Mouse (Mus musculus) hindbrain, embryonic 11.5 days (tissue): ENCODE results near the gene Zfhx3. TPM values are rescaled to one million over a fixed set of nuclear protein-coding genes. Genes with fewer than 3 reads are reported as not detected.

Experiments
- ATAC-seq: fragments of 200-750 bp; cut with Nextera tagmentation; 2 replicates; pipeline ENCODE4 v1.8.0; 2017; ENCODE audit warnings: mild to moderate bottlenecking, moderate TSS enrichment, moderate library complexity; ENCODE audit not compliant: low FRiP score
- DNase-seq: peaks from one replicate; pipeline ENCODE4 v3.0.0-alpha.2; 2015; ENCODE audit warnings: low spot score
- H3K27ac ChIP-seq: fragments of 300-500 bp; sonication (generic); 2 replicates; pipeline ENCODE4 v1.5.1; 2014; ENCODE audit warnings: mild to moderate bottlenecking, low read depth, low read length
- H3K27me3 ChIP-seq: fragments of 300-500 bp; sonication (generic); 2 replicates; pipeline ENCODE4 v1.6.1; 2014; ENCODE audit warnings: mild to moderate bottlenecking, low read length, moderate library complexity, mixed read lengths; ENCODE audit not compliant: control insufficient read depth, insufficient read depth
- H3K36me3 ChIP-seq: fragments of 300-500 bp; sonication (generic); 2 replicates; pipeline ENCODE4 v1.6.1; 2014; ENCODE audit warnings: mild to moderate bottlenecking, low read length, moderate library complexity, mixed read lengths; ENCODE audit not compliant: control insufficient read depth, insufficient read depth
- H3K4me1 ChIP-seq: fragments of 300-500 bp; sonication (generic); replicated peaks from 2 replicates; pipeline ENCODE4 v1.6.1; 2014; ENCODE audit warnings: low read length, mixed read lengths; ENCODE audit not compliant: control insufficient read depth, insufficient read depth
- H3K4me2 ChIP-seq: fragments of 300-500 bp; sonication (generic); replicated peaks from 2 replicates; pipeline ENCODE4 v1.6.1; 2014; ENCODE audit warnings: mild to moderate bottlenecking, low read depth, low read length
- H3K4me3 ChIP-seq: fragments of 300-500 bp; sonication (generic); 2 replicates; pipeline ENCODE4 v1.5.1; 2014; ENCODE audit warnings: low read depth, low read length
- H3K9ac ChIP-seq: fragments of 300-500 bp; sonication (generic); 2 replicates; pipeline ENCODE4 v1.6.1; 2014; ENCODE audit warnings: low read depth, low read length
- H3K9me3 ChIP-seq: fragments of 300-500 bp; sonication (generic); 2 replicates; pipeline ENCODE4 v1.6.1; 2016; ENCODE audit warnings: low read length; ENCODE audit not compliant: control insufficient read depth
- WGBS: fragments of 180-500 bp; shearing (Covaris S2); extraction: QIAGEN DNeasy Blood & Tissue Kit; methylation state at CpG from one replicate; pipeline ENCODE4 v1.1.7; 2014; 5-methylcytosine and 5-hydroxymethylcytosine counted together
- polyA plus RNA-seq: library from polyadenylated mRNA; unstranded; fragments of >200 nt; fragmentation: Nextera tagmentation; extraction: Ambion mirVana; gene quantifications from 2 replicates; pipeline ENCODE4 v1.2.1, GENCODE M21; 2014

The Zfhx3 gene
- polyA plus RNA-seq, 1 experiment from 2014 or later: 47.1 TPM

DNA sequence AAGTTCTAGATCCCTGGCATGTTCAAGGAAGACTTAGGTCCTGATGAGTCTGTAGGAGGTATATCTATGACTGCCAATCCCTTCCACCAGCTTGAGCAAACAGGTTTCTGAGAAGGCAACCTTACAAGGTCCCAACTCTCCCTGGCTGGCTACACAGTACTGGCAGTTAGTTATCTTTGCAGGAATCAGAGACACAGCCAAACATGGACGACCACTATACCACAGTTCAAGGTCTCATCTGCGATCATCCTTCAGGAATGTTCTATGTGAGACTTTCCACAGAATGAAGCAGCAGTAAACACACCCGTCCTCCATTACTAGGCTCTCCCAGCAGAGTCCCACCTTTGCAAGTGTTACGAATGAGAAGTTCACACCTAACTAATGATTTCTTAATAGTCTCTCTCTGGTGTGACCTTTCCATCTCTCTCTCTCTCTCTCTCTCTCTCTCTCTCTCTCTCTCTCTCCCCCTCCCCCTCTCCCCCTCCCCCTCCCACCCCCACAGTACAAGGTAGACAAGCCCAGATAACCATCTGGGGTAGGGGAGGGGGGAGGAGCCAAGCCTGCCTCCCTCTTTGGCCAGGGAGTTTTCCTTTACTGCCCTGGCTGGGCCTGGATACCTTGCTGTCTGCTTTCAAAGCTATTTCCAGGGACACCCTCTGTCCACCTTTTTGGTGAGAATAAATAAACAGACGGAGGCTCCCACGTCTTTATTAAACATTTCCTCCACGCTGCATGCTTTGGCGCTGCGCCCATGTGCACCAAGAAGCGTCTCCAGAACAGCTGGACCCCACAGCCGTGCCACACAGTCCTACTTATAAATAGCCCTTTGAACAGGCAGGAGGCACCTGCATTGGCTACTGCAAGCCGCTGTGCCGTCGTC lies 748.4 kb downstream of the Zfhx3 start:
- H3K9me3 ChIP-seq: no peaks in the 10 kb centered on the region
- peak overlapping the region; percentile 36; the same call in 1 of the 2 replicates for H3K9ac ChIP-seq
- no peak overlapping the region for H3K4me3 ChIP-seq
- no peaks in the 10 kb centered on the region for H3K36me3 ChIP-seq
- peak overlapping the region; percentile 12 for H3K4me2 ChIP-seq
- peak overlapping the region; percentile 47; the same call in 1 of the 2 replicates for H3K27ac ChIP-seq
- ATAC-seq (no peak; the same call in 1 of the 2 replicates), DNase-seq (peak; percentile 44)
- H3K27me3 ChIP-seq: peaks cover 20% of the 10 kb centered on the region
- WGBS: 30% methylated on average over 14 of the region's 14 CpGs
- H3K4me1 ChIP-seq: peaks cover 10% of the 10 kb centered on the region

DNA sequence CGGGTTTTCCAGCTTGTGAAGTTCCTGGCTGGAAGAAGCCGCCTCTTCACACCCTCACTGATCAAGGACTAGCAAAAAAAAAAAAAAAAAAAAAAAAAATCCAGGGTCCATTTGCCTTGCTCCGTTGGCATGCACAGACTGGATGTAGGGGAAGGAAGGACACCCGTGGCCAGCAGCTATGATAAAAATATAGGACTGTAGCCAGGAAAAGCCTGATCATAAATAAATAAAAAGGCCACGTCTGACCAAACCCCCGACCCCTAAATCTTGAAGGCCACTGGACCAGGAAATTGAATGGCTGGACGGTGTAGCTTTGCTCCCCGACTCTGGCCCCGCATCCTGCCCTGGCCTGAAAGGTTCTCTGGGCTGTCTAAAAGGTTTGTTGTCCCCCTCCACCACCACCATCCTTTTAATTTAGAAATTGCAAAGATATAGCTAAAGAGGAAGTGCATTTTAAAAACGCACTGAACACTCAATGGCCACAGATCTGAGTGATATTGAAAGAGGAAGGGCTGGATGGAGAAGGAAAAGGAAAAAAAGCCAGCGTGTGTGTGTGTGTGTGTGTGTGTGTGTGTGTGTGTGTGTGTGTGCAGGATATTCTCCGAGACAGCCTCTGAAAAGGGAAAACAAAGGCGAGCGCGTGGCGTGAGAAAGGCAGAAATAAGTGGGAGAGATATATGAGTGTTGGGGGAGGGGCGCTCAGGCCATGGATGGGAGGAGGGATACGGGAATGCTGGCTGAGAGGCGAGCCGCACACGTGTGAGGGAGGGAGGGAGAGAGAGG lies 749.2 kb downstream of the Zfhx3 start:
- Histone ChIP-seq H3K4me1 (peaks cover 18% of the 10 kb centered on the region), H3K4me2 (peak overlapping the region; percentile 12), H3K9ac (peak overlapping the region; percentile 36), H3K9me3 (no peaks in the 10 kb centered on the region), H3K36me3 (no peaks in the 10 kb centered on the region), H3K4me3 (no peak overlapping the region), H3K27ac (peak overlapping the region; percentile 70; the same call in 1 of the 2 replicates), H3K27me3 (peaks cover 28% of the 10 kb centered on the region)
- ATAC-seq: 0 out of 2 replicates have a peak, but pooled peaks have one; percentile 45
- DNase-seq: peak; percentile 76
- 4% methylated on average over 20 of the region's 21 CpGs for WGBS

DNA sequence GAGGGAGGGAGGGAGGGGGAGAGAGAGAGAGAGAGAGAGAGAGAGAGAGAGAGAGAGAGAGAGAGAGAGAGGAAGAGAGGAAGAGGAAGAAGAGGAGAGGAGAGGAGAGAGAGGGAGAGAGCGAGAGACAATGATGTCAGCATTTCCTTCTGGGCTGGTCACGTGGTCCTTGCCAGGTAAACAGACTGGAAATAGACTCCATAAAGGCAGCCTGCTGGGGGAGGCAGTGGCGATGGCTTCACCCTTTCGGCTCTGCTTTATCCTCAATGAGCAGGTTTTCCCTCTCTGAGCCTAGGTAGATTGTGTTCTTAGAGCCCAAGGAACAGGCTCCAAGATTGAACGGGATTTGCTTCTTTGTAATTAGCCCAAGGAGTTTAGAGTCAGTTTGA lies 749.8 kb downstream of the Zfhx3 start:
- no peak overlapping the region for H3K9ac ChIP-seq
- H3K4me3 ChIP-seq: no peak overlapping the region
- peak overlapping the region; percentile 12 for H3K4me2 ChIP-seq
- ATAC-seq (no peak), DNase-seq (peak; percentile 58)
- H3K4me1 ChIP-seq: peaks cover 20% of the 10 kb centered on the region
- no peaks in the 10 kb centered on the region for H3K9me3 ChIP-seq
- H3K27ac ChIP-seq: peak overlapping the region; percentile 4; the same call in 1 of the 2 replicates
- WGBS: 0% methylated on average over 5 of the region's 5 CpGs
- peaks cover 30% of the 10 kb centered on the region for H3K27me3 ChIP-seq
- H3K36me3 ChIP-seq: no peaks in the 10 kb centered on the region

DNA sequence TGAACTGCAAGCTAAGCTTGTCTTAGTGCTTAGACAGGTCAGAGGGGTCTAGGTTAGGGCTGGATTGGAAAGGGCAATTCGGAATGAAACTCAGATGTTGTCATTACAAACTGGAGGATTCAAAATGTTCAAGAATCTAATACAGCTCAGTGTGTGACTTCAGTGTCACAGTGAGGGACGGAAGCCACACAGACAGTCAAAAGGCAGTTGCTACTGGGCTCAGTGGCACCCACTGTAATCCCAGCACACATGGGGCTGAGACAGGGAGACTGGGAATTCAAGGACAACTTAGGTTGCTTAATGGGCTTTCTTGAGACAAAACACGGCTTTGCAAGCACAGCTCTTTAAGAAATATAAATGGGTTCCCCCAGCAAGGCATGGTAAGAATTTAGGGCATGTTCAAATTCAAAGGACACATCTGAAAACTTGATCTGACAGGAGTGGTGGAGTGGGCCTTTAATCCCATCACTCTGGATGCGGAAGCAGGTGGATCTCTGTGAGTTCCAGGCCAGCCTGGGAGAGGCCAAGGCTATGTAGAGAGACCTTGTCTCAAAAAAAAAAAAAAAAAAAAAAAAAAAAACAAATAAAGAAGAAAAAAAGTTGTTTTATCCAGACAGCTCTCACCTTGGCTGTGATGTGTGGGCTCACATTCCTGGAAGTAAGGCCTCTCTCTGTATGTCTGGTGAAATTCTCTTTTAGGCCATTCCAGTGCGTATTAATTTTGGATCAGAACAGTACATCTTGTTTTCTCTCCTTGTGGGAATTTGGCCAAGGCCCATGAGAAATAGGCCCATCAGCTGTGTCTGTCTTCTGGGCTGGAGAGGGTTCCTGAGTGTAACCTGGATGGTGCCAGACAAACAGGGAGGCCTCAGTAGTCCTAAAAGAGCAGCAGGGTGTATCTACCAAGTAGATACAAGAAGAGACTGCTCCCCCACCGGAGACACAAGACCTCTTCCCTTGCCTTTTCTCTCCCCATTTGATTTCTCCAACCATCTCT lies 750.5 kb downstream of the Zfhx3 start:
- Histone ChIP-seq H3K9ac (no peak overlapping the region), H3K4me1 (peaks cover 25% of the 10 kb centered on the region), H3K4me3 (no peak overlapping the region), H3K27me3 (peaks cover 34% of the 10 kb centered on the region), H3K36me3 (no peaks in the 10 kb centered on the region), H3K9me3 (no peaks in the 10 kb centered on the region), H3K27ac (peak overlapping the region; percentile 4; the same call in 1 of the 2 replicates), H3K4me2 (no peak overlapping the region)
- whole genome bisulfite sequencing: 61% methylated on average over 6 of the region's 6 CpGs
- DNase-seq (no peak), ATAC-seq (no peak)

DNA sequence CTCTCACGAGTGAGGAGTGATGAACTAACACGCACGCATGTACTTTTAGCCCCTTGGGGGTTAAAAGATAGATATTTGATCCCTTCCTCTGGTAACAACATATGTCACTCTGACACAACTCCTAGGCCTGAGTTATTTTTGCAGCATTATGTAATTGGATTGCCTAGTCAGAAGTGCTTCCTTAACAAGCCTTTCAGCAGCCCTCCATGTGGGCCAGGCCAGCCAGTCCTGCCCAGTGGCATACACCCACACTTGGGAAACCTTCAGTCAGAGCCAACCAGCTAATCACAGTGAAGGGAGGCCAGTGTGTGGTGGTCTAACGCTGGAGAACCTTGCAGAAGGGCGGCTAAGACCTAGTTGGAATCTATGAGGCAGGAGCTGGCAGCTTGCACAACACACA lies 751.4 kb downstream of the Zfhx3 start:
- no peak for ATAC-seq
- Histone ChIP-seq H3K27ac (no peak overlapping the region), H3K4me2 (no peak overlapping the region), H3K4me3 (no peak overlapping the region), H3K36me3 (no peaks in the 10 kb centered on the region), H3K9ac (no peak overlapping the region), H3K27me3 (peaks cover 38% of the 10 kb centered on the region), H3K4me1 (peaks cover 25% of the 10 kb centered on the region), H3K9me3 (no peaks in the 10 kb centered on the region)
- WGBS: 60% methylated on average over 5 of the region's 5 CpGs
- no peak for DNase-seq

DNA sequence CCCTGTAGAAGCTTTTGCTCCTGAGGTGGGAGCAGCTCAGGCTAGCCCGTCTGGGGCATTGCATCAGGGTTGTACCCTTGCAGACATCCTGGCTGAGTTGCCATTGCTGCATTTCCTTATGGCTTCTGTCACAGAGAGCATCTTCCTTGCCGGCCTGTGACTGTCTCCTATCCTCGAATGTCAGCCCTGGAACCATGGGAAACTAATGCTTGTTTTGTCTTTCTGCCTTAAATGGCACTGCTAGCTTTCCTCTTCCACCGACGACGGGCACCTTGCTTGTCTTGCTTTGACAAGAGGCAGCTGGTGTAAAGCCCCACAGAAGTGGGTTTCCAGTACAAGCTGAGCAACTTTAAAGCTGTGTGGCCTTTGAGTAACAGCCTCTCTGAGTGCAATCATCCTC lies 752.1 kb downstream of the Zfhx3 start:
- H3K9ac ChIP-seq: no peak overlapping the region
- H3K27ac ChIP-seq: no peak overlapping the region
- DNase-seq (peak; percentile 14), ATAC-seq (no peak)
- no peaks in the 10 kb centered on the region for H3K36me3 ChIP-seq
- H3K4me1 ChIP-seq: peaks cover 28% of the 10 kb centered on the region
- no peak overlapping the region for H3K4me2 ChIP-seq
- peaks cover 41% of the 10 kb centered on the region for H3K27me3 ChIP-seq
- no peaks in the 10 kb centered on the region for H3K9me3 ChIP-seq
- WGBS: 36% methylated on average over 6 of the region's 6 CpGs
- H3K4me3 ChIP-seq: no peak overlapping the region

DNA sequence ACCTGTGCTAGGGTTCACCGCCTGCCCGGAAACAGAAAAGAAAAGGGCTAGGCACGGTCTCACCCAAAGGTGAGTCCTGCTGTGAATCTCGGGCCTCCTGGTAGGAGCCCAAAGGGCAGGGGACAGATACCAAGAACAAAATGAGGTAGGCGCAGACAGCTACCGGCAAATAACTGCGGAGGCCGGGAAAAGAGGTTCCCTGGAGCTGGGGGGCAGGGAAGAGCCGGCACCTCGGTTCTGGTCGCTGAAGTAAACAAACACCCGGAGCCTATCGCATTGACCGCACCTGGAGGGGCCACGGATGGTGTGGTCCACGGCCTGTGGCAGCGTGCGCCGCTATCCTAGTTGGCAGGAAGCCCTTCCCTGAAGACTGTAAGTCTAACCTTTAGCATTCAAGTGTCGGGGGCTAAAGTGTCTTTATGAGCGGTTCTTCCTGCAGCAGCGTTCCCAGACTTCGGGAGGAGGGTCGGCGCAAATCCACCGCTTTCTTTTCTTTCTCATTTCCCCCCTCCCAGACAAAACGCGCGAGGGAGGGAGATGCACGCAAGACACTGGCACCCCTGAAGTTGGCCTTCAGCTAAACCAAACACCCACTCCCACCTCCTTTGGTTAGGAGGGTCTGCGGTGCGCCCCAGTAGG lies 752.9 kb downstream of the Zfhx3 start:
- DNase-seq (peak; percentile 61), ATAC-seq (no peak)
- peak overlapping the region; percentile 31 for H3K4me3 ChIP-seq
- H3K27me3 ChIP-seq: peaks cover 47% of the 10 kb centered on the region
- H3K27ac ChIP-seq: peak overlapping the region; percentile 61; the same call in 1 of the 2 replicates
- H3K9me3 ChIP-seq: no peaks in the 10 kb centered on the region
- H3K4me1 ChIP-seq: peaks cover 32% of the 10 kb centered on the region
- peak overlapping the region; percentile 54 for H3K4me2 ChIP-seq
- H3K36me3 ChIP-seq: no peaks in the 10 kb centered on the region
- peak overlapping the region; percentile 43 for H3K9ac ChIP-seq
- 2% methylated on average over 32 of the region's 32 CpGs for WGBS
